16 mouse cellular contexts compared by ENCODE assay signal in the genomic region with DNA sequence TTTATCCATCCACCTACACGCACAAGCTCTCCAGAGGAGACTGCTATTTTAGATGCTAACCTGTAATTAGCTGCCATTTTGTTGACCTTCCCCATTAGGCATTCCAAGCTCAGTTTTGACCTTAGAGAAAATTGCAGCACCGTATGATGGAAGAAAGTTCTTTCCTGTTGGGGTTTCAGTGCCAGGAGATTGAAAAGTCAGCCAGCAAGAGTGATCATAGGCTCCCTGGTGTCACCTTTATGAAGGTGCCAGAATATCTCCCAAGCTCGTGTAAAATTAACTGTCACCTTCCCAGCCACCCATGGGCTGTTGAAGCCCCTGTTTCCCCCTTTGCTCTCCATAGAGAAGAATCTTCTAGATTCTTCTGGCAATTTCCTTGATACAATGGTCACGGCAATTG.
DNase-seq lines count a peak whose midpoint lies in the region; ATAC-seq and TF ChIP-seq lines count a peak whose summit lies in the region.
"Had no signal": no experiment of that assay in that cellular context is flagged by ENCODE, and none has a peak within 500 bp of the region (broad histone marks: within the 10 kb centered on the region; RNA-seq: fewer than 3 reads in every experiment).

No protein-coding gene starts in this region.

- no peak for TF ChIP-seq CTCF in cerebellum, adult 2 months (IDR thresholded peaks at IDR 0.05; ENCODE audit: borderline replicate concordance, insufficient read depth, low read depth, low read length)
- TF ChIP-seq CTCF in layer of hippocampus, adult 2 months (conservative IDR thresholded peaks at IDR 0.05) = no peak
- no peak for TF ChIP-seq CTCF in hindbrain, postnatal 0 days (IDR thresholded peaks at IDR 0.05; ENCODE audit: low read depth)

- H3K36me3 ChIP-seq in hindbrain, postnatal 0 days (ENCODE audit: insufficient read depth, low read length) = no peaks in the 10 kb centered on the region
- H3K36me3 ChIP-seq in neural tube, embryonic 14.5 days (ENCODE audit: control insufficient read depth, insufficient read depth, low read length) = peaks cover 2% of the 10 kb centered on the region; the same call in 1 of the 2 replicates
- H3K36me3 ChIP-seq: liver, embryonic 15.5 days had no signal

- no peak for ATAC-seq in hindbrain, postnatal 0 days
- no peak for ATAC-seq in neural tube, embryonic 14.5 days (ENCODE audit: low read depth)
- ATAC-seq: inflammation-experienced regulatory T-cells, adult 6 months; Patski had no signal

- H3K9ac ChIP-seq in hindbrain, postnatal 0 days (replicated peaks; ENCODE audit: low read length) = no peak overlapping the region
- H3K9ac ChIP-seq in neural tube, embryonic 14.5 days (replicated peaks; ENCODE audit: low read depth, low read length) = no peak overlapping the region
- H3K9ac ChIP-seq: liver, embryonic 15.5 days had no signal

- no peak for TF ChIP-seq POLR2A in cerebellum, adult 2 months (IDR thresholded peaks at IDR 0.05; ENCODE audit: borderline replicate concordance, insufficient read depth, low read length)

- no peak overlapping the region for H3K4me3 ChIP-seq in cerebellum, adult 2 months (replicated peaks; ENCODE audit: insufficient read depth, low read depth, low read length)
- no peak overlapping the region for H3K4me3 ChIP-seq in layer of hippocampus, adult 2 months
- no peak overlapping the region for H3K4me3 ChIP-seq in hindbrain, postnatal 0 days (ENCODE audit: low read length)
- H3K4me3 ChIP-seq in neural tube, embryonic 14.5 days (ENCODE audit: low read depth, low read length) = no peak overlapping the region
- H3K4me3 ChIP-seq: liver, embryonic 15.5 days had no signal

- H3K27me3 ChIP-seq in cerebellum, adult 2 months (ENCODE audit: control insufficient read depth, insufficient read depth, low read length) = no peaks in the 10 kb centered on the region
- H3K27me3 ChIP-seq in hindbrain, postnatal 0 days (ENCODE audit: insufficient read depth, low read length) = no peaks in the 10 kb centered on the region
- H3K27me3 ChIP-seq in neural tube, embryonic 14.5 days (ENCODE audit: control insufficient read depth, insufficient read depth, low read length) = no peaks in the 10 kb centered on the region
- H3K27me3 ChIP-seq: liver, embryonic 15.5 days; Patski had no signal

- H3K27ac ChIP-seq in cerebellum, adult 2 months (ENCODE audit: insufficient read depth, low read length) = no peak overlapping the region
- H3K27ac ChIP-seq in layer of hippocampus, adult 2 months = peak overlapping the region; percentile 57; the same call in 1 of the 2 replicates
- H3K27ac ChIP-seq in hindbrain, postnatal 0 days = peak overlapping the region; percentile 83
- peak overlapping the region; percentile 28; the same call in 1 of the 2 replicates for H3K27ac ChIP-seq in neural tube, embryonic 14.5 days (ENCODE audit: low read depth, low read length)
- H3K27ac ChIP-seq: liver, embryonic 15.5 days had no signal

- no peak overlapping the region for H3K4me2 ChIP-seq in hindbrain, postnatal 0 days (ENCODE audit: low read depth, low read length)
- H3K4me2 ChIP-seq in neural tube, embryonic 14.5 days (ENCODE audit: low read depth, low read length) = no peak overlapping the region
- H3K4me2 ChIP-seq: heart, embryonic 11.5 days; liver, embryonic 15.5 days had no signal

- WGBS in cerebellum, adult 2 months = 29% methylated on average over 4 of the region's 4 CpGs
- 47% methylated on average over 4 of the region's 4 CpGs for WGBS in hindbrain, postnatal 0 days
- 61% methylated on average over 4 of the region's 4 CpGs for WGBS in neural tube, embryonic 14.5 days

- peaks cover 23% of the 10 kb centered on the region for H3K4me1 ChIP-seq in cerebellum, adult 2 months (ENCODE audit: control insufficient read depth, insufficient read depth, low read length)
- H3K4me1 ChIP-seq in hindbrain, postnatal 0 days (ENCODE audit: insufficient read depth, low read length) = peaks cover 25% of the 10 kb centered on the region
- H3K4me1 ChIP-seq in neural tube, embryonic 14.5 days (ENCODE audit: control insufficient read depth, insufficient read depth, low read length) = peaks cover 20% of the 10 kb centered on the region; the same call in 1 of the 2 replicates

- DNase-seq in cerebellum, postnatal 14 days = peak; percentile 24 to 56
- no peak for DNase-seq in cerebellum, adult 2 months
- DNase-seq in layer of hippocampus, adult 2 months (ENCODE audit: low spot score in 2 of 2) = no peak
- DNase-seq in layer of hippocampus, postnatal 14 days (ENCODE audit: low spot score in 2 of 2) = no peak
- DNase-seq in hindbrain, postnatal 0 days (ENCODE audit: low spot score) = peak; percentile 11
- no peak for DNase-seq in right cerebral cortex, postnatal 25 days
- no peak for DNase-seq in embryo, embryonic 10 days (ENCODE audit: low spot score)
- DNase-seq: adrenal gland, adult 8-10 months; embryo, embryonic 11 days; kidney, adult 2 months; thymus, adult 18-20 months had no signal

- no peaks in the 10 kb centered on the region for H3K9me3 ChIP-seq in hindbrain, postnatal 0 days (ENCODE audit: low read length)
- H3K9me3 ChIP-seq in neural tube, embryonic 14.5 days (ENCODE audit: control insufficient read depth, low read length) = no peaks in the 10 kb centered on the region
- H3K9me3 ChIP-seq: liver, embryonic 15.5 days had no signal

Comparison
In these comparisons a context has a peak if more than half of its experiments do, and no peak if none do; other contexts are left out.
1. DNase-seq: peak in cerebellum, postnatal 14 days (2 of 2) and hindbrain, postnatal 0 days (single experiment); none in cerebellum, adult 2 months (0 of 2), layer of hippocampus, adult 2 months (0 of 2), layer of hippocampus, postnatal 14 days (0 of 2), right cerebral cortex, postnatal 25 days (single experiment) and embryo, embryonic 10 days (single experiment).